Mouse (Mus musculus) brain, embryonic 14.5 days (tissue): ENCODE measurements around the gene Eif3d.

ENCODE experiments used
- CTCF ChIP-seq: fragments of 200-500 bp; IDR thresholded peaks from 2 replicates; pipeline ENCODE4 v1.5.1; 2012; ENCODE audit warnings: inconsistent platforms, mild to moderate bottlenecking, moderate library complexity, borderline replicate concordance; ENCODE audit not compliant: insufficient read depth, insufficient read length; ENCODE audit errors: extremely low read depth
- POLR2A ChIP-seq: fragments of 200-500 bp; IDR thresholded peaks from 2 replicates; pipeline ENCODE4 v1.6.1; 2012; ENCODE audit warnings: mild to moderate bottlenecking, inconsistent platforms, borderline replicate concordance; ENCODE audit not compliant: poor library complexity, insufficient read depth, insufficient read length, severe bottlenecking; ENCODE audit errors: extremely low read depth

GRCm38 (mm10) chr15:77912048-77912447 lies 58.6 kb downstream of the Eif3d start:
- no peak for TF ChIP-seq CTCF
- no peak for TF ChIP-seq POLR2A
